Mouse (Mus musculus) splenic B cell, adult 2 months (primary cell): ENCODE data around the gene Zfp143.
A peak's percentile ranks its signal among the peaks of the same experiment; 100 is the strongest.
"Not testable (repeated sequence)": the region's sequence is repeated elsewhere in the genome, so short reads cannot be mapped to it uniquely, and the experiment has no call there.

Experiments used
- DNase-seq: peaks from one replicate; pipeline ENCODE4 v3.0.0-alpha.2; 2011; ENCODE audit warnings: low read depth, low spot score
- H3K27me3 ChIP-seq: 2 replicates; pipeline ENCODE4 v1.6.1; 2012; ENCODE audit warnings: mild to moderate bottlenecking, low read length, moderate library complexity, mixed read lengths; ENCODE audit not compliant: control insufficient read depth, poor library complexity, insufficient read depth, severe bottlenecking
- H3K36me3 ChIP-seq: 2 replicates; pipeline ENCODE4 v1.6.1; 2012; ENCODE audit warnings: mild to moderate bottlenecking, low read length, moderate library complexity, mixed read lengths; ENCODE audit not compliant: control insufficient read depth, poor library complexity, insufficient read depth, severe bottlenecking

Zfp143 gene

DNA sequence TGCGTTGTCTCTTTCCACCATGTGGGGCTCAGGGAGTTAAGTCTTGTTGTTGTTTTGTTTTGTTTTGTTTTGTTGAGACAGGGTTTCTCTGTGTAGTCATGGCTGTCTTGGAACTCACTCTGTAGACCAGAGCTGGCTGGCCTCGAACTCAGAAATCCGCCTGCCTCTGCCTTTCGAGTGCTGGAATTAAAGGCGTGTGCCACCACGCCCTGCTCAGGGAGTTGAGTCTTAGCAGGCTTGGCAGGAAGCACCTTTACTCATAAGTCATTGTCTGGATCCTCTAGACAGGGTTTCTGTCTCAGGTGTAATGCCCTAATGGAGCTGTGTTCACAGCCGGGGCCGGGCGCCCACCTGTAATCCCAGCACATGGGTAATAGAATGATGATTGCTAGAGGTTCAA, 2.7 kb downstream of the Zfp143 start:
- no peak for DNase-seq
- Histone ChIP-seq H3K36me3 (0 out of 2 replicates have a peak, but pooled peaks cover 2% of the 10 kb centered on the region), H3K27me3 (no peaks in the 10 kb centered on the region)

DNA sequence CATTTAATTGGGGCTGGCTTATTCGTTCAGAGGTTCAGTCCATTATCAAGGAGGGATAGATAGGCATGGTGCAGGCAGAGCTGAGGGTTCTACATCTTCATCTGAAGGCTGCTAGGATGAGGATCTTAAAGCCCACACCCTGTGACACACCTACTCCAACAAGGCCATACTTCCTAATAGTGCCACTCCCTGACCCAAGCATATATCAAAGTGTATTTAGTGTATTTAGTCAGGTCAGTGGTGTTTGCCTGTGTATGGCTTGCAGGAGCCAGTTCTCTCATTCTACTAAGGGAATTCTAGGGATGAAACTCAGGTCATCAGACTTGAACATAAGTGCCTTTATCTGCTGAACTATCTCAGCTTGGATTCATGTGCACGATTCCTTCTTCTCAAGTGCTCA, 8.1 kb downstream of the Zfp143 start:
- H3K36me3 ChIP-seq, result peaks cover 7% of the 10 kb centered on the region
- no peaks in the 10 kb centered on the region for H3K27me3 ChIP-seq

DNA sequence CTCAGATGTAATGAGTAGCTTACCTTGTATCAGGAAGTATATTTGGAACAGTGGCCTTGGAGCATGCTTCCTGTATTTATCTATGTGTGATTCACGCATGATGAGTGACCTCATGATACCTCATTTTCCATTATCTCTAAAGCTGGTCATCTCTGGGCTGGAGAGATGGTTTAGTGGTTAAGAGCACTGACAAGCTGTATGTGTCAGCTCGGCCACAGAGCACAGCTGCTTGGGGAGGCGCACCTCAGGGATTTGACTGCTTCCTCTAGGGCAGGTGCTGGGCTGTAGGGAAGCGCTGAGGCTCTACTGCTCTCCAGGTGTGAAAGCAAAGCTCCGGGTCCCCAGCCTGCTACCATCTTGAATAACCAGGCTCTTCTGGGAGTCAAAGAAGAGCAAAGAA, 17.2 kb downstream of the Zfp143 start:
- Histone ChIP-seq H3K36me3 (peaks cover 24% of the 10 kb centered on the region), H3K27me3 (no peaks in the 10 kb centered on the region)

More for the DNA sequence above, 8.1 kb downstream of the Zfp143 start:
- DNase-seq, result no peak

DNA sequence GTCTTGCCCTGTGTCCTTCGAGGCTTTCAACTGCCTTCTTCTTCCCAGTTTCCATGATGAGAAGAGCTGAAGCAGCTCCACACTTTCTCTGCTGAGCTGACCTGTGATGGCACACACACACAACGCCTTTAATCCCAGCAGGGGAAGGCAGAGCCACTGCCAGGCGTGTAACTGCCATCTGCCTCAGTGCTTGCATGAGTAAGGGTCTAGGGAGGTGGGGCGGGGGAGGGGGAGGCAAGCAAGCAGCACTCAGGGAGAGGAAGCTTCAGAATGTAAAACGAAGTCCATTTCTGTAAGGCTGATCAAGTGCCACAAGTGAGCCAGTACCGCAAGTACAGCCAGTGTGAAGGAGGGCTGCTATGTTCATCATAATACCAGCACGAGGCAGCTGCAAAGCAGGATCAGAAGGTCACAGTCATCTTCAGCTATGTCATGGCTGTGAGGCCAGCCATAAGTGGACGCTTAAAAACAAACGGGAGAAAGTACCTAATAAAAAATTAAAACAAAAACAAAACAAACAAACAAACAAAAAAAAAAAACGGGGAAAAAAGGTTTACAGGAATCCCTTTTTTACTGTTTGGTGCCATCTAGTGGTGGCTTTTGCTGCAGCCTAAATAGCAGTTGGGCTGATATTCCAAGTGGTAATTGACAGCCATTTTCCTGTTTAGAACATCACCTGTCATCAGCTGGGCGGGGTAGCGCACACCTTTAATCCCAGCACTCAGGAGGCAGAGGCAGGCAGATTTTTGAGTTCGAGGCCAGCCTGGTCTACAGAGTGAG, 22.6 kb downstream of the Zfp143 start:
- Histone ChIP-seq H3K36me3 (peaks cover 34% of the 10 kb centered on the region), H3K27me3 (no peaks in the 10 kb centered on the region)
- peak; percentile 71 for DNase-seq

More for the DNA sequence above, 17.2 kb downstream of the Zfp143 start:
- DNase-seq, result peak; percentile 66

DNA sequence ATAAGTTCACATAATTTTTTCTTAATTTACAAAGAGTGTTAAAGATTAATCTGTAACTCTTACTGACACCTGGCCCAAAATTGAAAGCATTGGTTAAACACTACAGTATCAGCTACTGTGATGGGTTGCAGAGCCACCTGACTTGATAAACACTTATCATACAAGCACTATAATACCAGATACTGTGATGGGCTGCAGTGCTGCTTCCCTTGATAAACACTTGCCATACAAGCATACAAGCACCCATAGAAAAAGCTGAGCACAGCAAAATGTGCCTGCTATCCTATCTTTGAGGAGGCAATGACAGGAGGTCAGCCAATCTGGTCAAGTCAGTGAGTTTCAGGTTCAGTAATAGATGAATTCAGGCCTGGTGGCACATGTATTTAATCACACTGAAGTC, 24.2 kb downstream of the Zfp143 start:
- Histone ChIP-seq H3K36me3 (peaks cover 33% of the 10 kb centered on the region), H3K27me3 (no peaks in the 10 kb centered on the region)
- DNase-seq, result no peak

DNA sequence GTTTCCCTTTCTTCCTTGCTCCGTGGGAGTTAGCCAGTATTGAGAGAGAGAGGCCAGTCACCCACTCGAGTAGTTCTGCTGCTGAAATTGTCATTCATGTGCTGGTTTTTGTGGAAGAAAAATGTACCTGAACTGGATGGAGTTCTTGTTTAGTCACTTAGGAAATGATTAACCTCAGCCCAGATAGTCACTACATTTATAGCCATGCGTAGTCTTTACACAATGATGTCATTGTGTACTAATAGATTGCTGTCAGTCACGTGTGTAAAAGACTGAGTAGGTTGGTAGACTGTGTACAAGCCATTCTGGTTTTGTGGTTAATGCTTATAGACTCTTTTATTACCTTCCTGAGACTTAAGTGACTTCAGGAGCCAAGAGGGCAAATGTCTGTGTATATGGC, 26.9 kb downstream of the Zfp143 start:
- peaks cover 19% of the 10 kb centered on the region for H3K36me3 ChIP-seq
- H3K27me3 ChIP-seq, result no peaks in the 10 kb centered on the region
- DNase-seq, result no peak

DNA sequence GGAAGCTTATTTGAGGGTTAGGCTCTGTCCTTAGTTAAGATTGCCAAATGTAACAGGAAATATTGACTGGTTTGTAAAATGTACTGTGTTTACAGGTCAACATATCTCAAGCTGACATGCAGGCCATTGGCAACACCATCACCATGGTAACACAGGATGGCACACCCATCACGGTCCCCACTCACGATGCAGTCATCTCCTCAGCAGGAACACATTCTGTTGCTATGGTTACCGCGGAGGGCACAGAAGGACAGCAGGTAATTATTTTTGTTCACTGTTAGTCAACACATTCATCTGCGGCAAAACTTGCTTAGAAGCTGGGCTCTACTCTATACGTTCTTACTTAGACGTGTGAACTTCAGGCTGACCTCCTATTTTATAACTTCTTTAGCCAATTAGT, 30.7 kb downstream of the Zfp143 start:
- Histone ChIP-seq H3K36me3 (peaks cover 8% of the 10 kb centered on the region), H3K27me3 (no peaks in the 10 kb centered on the region)
- DNase-seq, result peak; percentile 36

DNA sequence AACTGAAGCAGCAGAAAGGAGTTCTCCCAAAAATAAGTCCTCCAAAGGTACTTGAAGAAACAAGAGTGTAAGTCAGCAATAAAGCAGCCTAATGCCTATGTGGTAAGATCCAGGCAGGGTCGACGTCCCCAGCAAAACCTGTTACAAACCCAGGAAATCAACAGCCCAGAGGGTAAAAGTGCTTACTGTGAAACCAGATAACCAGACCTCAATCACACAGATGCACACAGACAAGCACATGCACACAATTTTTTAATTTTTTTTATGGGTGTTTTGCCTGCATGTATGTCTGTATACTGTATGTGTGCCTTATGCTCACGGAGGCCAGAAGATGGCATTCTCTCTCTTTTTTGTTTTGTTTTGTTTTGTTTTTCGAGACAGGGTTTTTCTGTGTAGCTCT, 35.3 kb downstream of the Zfp143 start:
- no peaks in the 10 kb centered on the region for H3K27me3 ChIP-seq
- no peak for DNase-seq
- H3K36me3 ChIP-seq, result peaks cover 1% of the 10 kb centered on the region

DNA sequence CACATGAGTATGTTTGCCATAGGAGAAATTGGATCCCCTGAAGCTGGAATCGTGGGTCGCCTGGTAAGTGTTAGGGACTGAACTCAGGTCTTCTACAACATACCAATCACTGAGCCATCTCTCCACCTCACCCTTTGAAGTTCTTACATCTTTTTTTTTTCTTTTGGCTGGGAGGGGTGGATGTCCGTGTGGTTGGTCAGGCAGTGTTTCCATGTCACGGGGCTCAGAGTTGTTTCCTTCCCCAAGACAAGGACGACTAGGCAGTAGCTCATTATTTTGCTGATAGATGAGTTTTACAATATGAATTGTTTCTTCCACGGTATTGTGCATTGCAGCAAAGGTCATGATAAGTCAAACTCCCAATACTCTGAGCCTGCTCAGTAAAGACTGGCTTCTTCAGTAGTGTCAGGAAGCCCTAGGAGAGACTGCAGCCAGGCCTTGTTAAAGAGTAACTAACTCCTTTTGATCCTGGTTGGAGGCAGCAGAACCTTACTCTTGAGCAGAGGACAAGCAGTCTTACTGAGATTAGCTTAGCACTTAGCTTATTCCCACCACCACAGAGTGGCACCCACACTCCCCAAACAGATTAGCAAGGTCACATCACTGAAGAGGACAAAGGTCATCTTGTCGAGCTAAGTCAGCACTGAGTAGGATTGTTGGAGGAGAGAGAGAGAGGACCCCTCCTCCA, 36.2 kb downstream of the Zfp143 start:
- no peaks in the 10 kb centered on the region for H3K27me3 ChIP-seq
- peaks cover 1% of the 10 kb centered on the region for H3K36me3 ChIP-seq
- no peak for DNase-seq

DNA sequence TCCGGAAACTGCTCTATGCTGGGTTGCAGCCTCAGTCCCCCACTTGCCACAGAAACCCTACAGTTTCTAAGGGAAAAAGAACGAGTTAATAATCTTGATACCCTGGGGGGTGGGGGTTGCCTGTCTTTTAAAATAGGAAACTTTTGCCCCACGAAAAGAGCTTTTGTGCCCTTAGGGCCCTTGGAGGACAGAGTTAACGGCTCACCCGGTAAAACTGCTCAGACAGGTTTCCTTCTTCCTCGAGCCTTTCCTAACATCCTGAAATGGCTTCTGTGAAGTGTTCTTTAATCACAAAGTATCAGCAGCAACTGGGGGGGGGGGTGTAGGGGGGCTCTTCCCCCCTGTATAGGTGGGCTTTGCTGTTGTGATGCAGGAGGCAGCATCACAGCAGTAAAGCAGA, 39.8 kb downstream of the Zfp143 start:
- Histone ChIP-seq H3K27me3 (no peaks in the 10 kb centered on the region), H3K36me3 (no peaks in the 10 kb centered on the region)
- no peak for DNase-seq

DNA sequence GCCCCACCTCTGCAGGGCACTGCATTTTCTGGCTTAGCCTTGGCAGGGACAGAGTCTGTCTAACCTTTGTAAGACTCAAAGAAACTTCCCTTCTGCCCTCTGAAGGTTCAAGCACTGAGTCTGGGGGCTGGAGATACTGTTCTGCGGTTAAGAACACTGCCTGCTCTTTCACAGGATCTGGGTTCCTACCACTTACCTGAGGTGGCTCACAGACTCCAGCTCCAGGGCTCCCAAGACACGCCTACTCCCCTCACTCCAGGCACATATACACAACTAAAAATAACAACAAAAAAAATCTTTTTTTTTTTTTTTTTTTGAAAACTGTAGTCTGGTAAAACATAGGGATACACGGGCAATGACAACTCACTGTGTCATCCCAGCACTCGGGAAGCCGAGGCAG, 40.2 kb downstream of the Zfp143 start:
- DNase-seq, result no peak
- Histone ChIP-seq H3K36me3 (no peaks in the 10 kb centered on the region), H3K27me3 (no peaks in the 10 kb centered on the region)

DNA sequence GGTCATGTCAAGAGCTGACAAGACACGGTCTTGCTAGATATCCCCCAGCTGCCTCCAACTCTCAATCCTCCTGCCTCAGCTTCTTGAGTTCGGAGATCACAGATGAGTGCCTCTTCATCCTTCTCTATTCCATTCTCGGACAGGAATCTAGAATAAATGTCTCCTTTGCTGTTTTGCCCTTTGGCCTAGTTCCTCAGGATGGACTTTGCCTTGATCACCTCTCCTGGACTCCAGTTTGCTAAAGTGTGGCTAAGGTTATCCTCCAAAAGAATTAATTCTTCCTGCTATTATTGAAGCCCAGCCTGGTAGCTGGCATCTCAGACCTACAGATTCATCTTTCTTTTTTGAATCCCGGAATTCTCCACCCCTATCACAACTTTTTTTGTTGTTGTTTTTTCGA, 44.0 kb downstream of the Zfp143 start:
- no peaks in the 10 kb centered on the region for H3K27me3 ChIP-seq
- no peak for DNase-seq
- no peaks in the 10 kb centered on the region for H3K36me3 ChIP-seq

DNA sequence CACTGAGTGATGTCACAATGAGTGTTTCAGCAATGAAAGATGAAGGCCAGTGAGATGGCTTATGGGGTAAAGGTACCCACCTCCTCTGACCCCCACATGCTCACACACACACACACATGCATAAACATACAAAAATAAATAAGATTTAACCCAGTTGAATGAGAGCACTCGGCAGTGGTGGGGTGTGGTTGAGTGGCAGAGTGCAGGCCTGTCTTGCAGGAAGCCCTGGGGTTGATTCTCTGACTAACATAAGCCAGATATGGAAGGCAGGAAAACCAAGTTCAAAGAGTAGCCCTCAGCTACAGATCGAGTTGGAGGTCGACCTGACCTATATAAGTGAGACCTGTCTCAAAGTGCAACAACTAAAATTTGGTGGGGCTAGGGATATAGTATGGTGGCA, 45.6 kb downstream of the Zfp143 start:
- Histone ChIP-seq H3K27me3 (no peaks in the 10 kb centered on the region), H3K36me3 (no peaks in the 10 kb centered on the region)
- no peak for DNase-seq

DNA sequence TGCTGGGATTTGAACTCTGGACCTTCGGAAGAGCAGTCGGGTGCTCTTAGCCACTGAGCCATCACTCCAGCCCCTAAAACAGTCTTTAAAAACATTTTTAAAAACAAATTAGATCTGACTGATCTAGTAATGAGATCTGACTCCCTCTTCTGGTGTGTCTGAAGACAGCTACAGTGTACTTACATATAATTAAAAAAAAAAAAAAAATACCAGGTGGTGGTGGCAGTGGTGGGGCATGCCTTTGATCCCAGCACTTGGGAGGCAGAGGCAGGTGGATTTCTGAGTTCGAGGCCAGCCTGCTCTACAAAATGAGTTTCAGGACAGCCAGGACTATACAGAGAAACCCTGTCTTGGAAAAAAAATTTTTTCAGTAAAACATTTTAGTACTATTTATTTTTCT, 47.5 kb downstream of the Zfp143 start:
- DNase-seq, H3K27me3 ChIP-seq, H3K36me3 ChIP-seq: not testable (repeated sequence)

DNA sequence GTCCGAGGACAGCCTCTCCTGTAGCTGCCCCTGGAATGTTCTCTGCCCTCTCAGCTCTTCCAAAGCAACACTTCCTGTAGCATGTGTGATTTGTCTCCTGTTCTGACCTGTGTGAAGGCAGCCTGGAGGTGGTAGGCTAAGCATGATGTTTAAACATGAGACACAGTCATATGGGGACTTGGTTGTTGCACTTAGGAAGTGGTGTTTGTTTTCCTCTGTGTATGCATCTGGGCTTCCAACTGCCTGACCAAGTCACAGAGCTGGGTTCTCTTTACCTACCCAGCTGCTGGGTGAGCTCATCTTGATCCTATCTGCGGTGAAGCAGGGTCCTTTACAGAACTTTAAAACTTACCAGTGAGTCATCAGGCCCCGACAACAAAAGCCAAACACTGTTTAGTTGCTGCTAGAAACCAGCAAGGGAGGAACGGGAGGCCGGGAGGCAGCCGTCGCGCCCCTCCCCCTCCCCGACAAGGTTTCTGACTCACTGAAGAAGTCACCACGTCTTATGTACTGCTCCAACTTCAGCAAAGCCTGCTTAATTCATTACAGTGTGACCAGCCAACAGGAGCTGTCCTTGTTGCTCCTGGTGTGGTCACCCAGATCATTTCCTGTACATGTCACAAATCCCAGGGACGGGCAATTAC, 48.1 kb downstream of the Zfp143 start:
- H3K27me3 ChIP-seq, result no peaks in the 10 kb centered on the region
- peak; percentile 41 for DNase-seq

More for the DNA sequence above, 48.1 kb downstream of the Zfp143 start:
- no peaks in the 10 kb centered on the region for H3K36me3 ChIP-seq
